Mouse (Mus musculus): Measurements from ENCODE around the gene Rnf168.

GRCm38 (mm10) chr16:32237930-32238680, 39.2 kb upstream of the Rnf168 start:
- no peak for TF ChIP-seq POLR2A (IDR thresholded peaks at IDR 0.05; ENCODE audit: control insufficient read depth in 1 of 2, insufficient read depth in 1 of 2, low read depth in 1 of 2, low read length in 2 of 2, poor library complexity in 1 of 2)
- no peak for TF ChIP-seq MYC (IDR thresholded peaks at IDR 0.05; ENCODE audit: low read depth, low read length)
- TF ChIP-seq CTCF (IDR thresholded peaks at IDR 0.05 in 2 of 3, conservative IDR thresholded peaks at IDR 0.05 in 1 of 3; ENCODE audit: control insufficient read depth in 1 of 3, insufficient read depth in 1 of 3, low read depth in 2 of 3, low read length in 3 of 3, poor library complexity in 1 of 3, severe bottlenecking in 1 of 3): no peak
- no peak for TF ChIP-seq EP300 (IDR thresholded peaks at IDR 0.05; ENCODE audit: low read depth in 1 of 2, low read length in 2 of 2)
- TF ChIP-seq UBTF (IDR thresholded peaks at IDR 0.05; ENCODE audit: borderline replicate concordance, insufficient read depth, low read depth, low read length): no peak
- TF ChIP-seq GABPA (IDR thresholded peaks at IDR 0.05; ENCODE audit: low read depth, low read length): no peak

All from MEL (cell line).